Mouse (Mus musculus) ovary, adult 18-20 months (tissue): Measurements from ENCODE around the gene Pacrg.

Experiments
- DNase-seq: peaks from one replicate; pipeline ENCODE4 v3.0.0; 2022; ENCODE audit warnings: low spot score, mixed read lengths

The Pacrg gene

DNA sequence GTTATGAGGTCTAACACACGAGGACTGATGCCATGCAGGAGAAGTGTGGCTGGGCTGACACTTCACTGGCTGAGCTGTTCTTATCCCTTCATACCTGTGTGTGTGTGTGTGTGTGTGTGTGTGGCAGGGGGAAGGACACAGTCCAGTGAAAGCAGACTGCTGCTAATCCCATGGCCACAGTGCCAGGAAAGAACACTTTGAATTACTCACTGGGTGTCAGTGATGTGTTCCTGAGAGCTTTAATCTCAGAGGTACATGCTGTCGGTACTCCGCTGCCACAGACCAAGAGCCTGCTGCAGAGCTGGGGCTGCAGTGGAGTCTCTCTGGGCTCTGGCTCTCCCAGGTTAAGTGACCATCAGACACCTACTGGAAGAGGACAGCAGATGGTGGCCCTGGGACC is 290.3 kb downstream of the Pacrg start:
- no peak for DNase-seq

DNA sequence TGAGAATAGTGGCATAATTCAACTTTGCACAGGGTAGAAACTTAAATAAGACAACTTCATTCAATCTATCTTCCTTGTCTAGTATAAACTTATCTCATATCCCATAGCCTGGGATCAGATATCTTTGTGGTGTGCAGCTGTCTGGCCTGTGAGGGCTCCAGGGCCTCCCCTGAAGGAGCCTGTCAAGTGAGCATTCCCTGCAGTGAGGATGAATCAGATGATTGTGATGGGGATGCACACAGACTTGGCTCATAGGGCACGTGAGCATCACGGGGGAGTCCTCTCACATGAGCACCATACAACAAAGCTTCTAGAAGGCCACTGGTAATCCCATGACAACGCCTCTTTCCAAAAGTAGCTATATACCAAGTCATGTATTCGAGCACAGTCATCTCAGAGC is 291.1 kb downstream of the Pacrg start:
- DNase-seq: no peak

DNA sequence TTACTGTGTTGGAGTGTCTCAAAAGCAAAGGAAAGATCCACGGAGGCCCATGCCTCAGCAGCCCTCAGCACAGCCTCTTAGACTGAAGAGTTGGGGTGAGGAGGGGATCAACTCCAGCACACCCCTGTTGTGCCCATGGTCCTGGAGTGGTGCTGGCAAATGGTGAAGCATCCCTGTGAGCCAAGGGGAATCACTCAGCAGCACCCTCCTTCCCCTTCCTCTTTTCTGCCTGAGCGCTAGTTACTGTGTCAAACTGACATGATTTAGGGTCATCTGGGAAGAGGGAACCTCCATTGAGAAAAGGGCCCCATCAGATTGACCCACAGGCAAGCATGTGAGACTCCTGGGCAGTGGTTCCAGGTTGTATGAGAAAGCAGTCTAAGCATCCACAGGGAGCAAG is 299.3 kb downstream of the Pacrg start:
- no peak for DNase-seq

DNA sequence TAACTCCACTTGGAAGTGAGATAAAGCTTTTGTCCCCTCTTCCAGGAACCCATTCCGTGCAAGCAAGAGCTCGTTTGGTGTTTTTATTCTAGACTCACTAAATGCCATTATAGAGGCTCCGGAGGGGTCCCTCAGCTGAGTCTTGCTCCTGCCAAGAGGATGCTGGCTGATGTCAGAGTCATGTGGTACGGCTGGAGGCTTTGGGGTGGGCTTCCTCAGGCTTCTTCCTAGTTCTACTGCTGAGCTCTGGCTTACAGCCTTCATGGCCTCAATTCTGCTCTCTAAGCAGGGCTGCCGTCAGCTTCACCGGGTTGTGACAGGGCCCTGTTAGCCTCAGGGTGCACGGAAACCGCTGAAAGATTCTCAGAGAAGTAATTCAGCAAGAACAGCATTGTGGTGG is 305.9 kb downstream of the Pacrg start:
- DNase-seq: no peak

DNA sequence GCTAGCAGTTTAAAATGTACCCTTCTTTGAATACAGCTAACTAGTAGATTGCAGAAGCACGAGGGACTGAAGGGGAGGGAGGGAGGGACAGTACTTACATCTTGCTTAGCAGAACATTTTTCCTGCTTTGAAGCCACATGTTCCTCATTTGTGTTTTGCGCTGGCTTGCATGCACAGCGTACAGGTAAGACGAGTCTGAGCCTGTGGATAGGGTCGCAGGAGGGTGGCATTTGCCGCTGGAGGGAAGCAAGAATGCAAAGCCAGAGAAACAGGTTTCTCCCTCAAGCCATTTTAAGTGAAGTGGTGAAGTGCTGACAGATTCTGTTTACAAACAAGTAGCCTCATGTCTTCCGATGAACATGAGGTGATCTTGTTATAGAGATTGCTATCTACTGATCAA is 306.6 kb downstream of the Pacrg start:
- DNase-seq: no peak

DNA sequence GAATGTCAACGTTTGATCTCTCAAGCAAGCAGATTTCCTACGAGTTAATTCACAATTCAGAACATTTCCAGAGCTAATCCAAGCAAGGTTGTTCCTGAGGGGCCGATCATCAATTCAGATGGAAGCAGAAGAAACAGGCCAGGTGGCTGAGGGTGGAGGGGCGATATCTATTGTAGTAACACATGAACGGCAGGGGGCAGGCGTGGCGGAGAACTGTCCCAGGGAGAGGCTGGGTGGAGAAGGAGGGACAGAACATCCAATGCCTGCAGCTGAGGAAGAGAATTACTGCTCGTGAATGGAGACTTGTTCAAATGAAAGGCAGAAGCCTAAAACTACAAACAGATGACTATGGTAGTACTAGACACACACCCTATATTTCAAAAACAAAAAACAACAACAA is 309.1 kb downstream of the Pacrg start:
- DNase-seq: no peak

DNA sequence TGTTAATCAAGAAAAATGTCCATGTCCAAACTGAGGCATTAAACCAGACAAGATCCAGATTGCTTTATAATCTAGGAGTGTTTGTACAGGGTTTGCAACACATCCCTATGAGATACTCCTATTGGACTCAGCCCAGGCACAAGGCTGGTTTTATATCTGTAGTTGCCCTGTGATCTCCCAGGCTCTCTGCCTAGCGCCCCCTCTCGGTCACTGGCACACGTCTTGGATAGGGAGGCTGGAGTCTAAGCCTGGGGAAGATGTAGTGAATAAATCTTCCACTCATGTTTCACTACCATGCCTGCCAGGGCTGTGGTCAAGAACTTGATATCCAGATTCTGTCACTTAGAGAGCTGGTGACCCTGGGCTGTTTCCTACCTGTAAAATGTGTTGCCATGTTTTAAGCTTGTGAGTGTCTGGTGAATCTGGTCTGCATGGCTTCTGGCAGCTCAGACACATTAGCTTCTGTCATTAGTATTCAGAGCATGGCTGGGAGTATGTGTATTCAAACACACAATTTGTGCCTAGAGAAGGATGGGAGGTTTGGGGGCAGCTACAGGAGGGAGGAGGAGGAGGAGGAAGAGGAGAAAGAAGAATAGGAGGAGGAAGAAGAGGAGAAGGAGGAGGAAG is 310.7 kb downstream of the Pacrg start:
- no peak for DNase-seq

DNA sequence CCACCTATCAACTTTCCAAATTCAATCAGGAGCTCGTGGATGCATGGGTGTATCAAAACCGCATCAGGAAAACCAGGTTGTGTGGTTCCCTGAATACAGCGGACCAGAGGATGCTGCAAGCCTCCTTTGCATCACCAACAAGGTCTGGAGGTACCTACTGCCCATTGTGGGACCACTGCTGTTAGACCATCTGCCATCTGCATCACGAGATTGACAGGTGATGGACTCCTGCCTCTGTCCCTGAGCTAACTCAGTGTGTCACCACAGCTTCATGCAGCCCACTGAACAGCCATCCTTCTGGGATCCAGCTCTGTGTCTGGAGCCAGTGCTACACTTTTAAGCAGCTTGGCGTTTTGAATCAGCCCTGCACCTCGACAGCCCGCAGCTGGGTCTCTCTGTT is 318.8 kb downstream of the Pacrg start:
- DNase-seq: no peak

DNA sequence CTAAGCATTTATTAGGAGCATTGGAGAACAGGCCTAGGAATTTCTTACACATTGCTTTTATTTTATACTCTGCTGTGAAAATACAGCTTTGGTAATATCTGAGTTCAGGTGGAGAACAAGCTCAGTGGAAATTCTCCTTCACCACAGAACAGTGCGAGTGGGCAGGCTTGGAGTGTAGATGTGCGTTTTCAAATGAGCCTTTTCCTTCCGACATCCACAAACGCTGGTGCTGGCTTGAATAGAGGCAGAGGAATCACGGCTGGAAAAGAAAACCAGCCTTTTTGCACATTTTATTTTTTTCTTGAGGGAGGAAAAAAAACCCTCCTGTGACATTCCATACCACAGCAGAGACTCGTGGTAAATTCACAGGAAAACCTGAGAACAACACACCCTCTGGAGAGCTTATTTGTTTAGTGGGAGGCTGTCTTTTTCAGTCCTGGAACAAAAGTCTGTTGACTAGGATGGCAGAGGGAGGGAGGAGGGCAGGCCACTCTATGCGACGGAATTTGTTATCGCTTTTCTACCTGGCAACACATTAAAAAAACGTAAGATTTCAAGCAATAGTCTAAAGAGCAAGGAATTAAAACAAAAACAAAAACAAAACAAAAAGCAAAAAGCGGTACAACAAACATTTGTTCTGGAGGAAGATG is 320.5 kb downstream of the Pacrg start:
- DNase-seq: no peak

DNA sequence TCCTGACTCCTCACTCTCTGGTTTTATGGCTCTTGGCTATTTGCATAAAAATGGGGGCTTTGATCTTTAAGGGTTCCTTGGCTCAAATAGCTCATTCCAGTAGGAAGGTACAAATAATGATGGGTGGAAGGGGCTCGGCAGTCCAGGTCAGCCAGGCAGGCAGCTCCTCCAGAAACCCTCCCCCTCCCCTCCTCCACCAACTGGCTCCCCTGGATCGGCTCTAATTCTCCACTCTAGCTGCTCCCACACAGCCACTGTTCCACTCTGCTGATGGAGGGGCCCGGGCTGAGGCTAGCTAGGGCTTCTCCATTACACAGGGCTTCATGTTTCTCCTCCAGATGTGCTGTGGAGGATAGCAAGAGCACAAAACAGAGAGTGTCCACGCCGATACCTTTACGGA is 325.3 kb downstream of the Pacrg start:
- no peak for DNase-seq

DNA sequence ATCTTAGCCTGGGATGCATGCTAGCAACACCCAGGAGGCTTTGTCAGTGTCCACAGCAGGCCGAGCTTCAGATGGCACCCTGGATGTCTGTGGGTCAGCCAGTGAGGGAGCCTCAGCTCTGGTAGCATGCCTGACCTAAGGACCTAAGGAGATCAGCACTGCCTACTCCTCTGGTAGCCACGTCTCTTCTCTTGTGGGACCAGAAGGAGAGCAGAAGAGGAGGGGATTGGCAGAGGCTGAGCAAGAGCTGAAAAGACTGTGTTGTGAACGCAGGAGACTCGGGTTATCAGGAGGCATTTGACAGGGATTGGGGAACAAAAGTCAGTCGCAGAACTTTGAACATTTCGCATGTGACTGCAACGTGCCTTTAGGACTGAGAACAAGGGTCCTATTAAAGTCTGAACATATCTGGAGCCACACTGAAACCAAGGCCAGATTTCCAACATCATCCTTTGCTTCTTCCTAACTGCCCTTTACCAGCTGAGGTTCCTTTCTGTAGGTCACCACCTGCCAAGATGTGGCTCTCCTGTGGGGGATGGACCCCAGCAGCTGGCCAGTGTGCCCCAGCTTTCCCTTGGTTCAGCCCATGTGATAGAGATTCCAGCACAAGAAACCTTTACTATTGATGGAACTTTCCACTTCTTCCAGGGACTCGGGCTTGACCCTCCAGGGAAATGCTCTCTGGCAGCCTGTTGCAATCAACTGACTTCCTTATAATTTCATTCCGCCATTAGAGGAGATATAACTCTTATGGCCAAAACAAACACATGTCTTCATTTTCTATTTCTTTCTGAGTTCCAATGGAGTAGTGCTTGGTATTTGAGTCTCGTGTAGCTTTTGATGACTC is 329.0 kb downstream of the Pacrg start:
- no peak for DNase-seq

DNA sequence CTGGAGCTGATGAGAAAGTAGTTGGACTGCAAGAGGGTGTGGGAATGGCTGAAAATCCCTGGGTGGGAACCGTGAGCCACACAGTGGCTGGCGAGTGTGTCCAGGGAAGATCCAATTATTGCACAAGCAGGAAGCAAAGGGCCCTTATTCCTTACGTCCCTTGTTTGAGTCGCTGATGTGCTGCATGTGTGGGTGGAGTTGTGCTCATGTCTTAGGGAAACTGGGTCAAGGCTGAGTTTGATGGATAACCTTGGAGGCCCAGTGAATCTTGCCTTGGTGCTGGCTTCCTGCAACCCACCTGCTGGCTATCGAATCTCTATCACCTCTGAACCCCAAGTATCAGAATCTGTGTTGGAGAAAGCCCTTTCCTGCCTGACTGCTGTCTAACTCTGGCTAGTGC is 329.6 kb downstream of the Pacrg start:
- no peak for DNase-seq

DNA sequence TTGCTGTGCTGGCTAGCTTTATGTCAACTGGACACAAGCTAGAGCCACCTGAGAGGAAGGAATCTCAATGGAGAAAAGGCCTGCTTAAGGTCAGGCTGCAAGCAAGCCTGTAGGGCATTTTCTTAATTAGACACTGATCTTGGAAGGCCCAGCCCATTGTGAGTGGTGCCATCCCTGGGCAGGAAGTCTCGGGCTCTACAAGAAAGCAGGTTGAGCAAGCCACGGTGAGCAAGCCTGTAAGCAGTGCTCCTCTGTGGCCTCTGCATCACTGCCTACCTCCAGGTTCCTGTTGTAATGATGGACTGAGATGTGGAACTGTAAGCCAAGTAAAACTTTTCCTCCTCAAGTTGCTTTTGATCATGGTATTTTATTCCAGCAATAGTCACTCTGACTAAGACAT is 332.0 kb downstream of the Pacrg start:
- no peak for DNase-seq

DNA sequence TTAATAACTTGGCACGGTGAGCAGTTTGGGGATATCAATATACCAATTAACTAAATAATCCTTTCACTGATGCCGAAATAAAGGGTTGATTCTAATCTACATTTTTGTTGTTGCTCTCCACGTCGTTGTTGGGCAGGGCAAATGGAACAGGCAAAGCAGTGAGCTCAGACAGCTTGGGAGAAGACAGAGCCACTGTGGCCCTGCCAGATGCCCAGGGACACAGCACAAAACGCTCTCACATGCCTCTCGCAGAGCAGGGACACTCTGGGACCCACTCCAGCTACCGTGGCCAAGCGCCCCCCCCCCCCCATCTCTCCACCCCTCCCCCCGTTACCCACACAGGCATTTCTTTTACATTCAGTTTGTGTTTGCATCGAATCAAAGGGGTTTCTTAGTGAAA is 332.6 kb downstream of the Pacrg start:
- no peak for DNase-seq

DNA sequence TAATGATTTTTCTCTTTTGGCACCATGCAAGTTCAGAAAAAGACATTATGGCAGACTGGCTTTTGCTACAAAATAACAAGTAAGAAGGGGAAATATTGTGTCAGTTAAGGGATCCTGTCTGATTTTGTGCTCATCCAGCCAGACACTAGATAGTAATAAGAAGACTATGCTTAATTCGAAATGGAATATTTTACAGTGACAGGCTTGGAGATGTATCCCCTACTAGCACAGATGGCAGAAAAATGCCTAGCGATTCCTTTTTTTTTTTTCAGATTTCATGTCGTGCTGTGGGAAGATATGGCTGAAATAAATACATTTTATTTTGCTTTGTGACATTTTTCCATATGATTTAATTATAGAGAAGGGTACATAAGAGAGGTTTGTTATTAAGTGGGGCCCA is 333.2 kb downstream of the Pacrg start:
- no peak for DNase-seq

DNA sequence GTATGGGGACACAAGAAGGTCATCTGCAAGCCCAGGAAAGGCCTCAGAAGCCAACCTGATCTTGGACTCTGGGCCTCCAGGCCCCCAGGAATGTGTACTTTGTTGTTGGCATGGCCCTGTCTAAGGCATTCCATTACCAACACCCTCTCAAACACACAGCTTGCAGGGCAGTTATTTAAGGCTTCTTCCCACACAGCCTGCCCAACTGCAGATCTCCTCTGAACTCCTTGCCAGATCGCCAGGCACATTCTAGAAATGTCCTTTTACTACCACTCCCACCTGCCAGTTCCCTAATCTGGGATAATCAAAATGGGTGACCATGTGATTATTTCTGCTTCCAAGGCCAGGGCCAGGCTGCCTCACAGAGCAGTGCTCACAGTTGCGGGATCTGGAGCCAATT is 338.7 kb downstream of the Pacrg start:
- DNase-seq: no peak

DNA sequence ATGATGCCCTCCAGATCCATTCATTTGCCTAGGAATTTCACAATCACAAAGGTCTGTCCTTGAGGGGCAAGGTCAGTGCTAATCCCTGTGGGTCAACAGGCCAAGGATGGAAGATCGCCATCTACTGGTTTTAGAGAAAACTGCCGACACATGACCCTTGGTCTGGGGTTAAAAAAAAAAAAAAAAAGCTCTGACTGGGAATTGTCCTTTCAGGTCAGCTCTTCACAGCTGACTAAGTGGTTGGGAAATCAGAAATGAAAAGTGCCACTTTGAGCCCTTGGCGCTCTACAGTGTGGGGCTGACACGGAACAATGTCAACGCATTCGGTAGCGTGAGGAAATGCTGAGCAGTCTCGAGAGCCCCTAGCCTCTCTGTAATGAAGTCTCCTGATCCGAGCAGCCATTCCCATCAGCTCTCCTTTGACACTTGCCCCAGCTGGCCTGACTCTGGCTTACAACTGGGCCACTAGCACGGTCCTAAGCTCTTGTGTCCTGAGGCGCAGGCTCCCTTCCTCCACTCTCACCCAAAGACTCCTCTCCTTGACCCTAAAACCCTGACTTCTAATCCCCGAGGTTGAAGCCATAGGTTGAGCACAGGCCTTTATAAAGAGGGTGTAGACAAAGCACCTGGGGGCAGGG is 339.2 kb downstream of the Pacrg start:
- DNase-seq: no peak

DNA sequence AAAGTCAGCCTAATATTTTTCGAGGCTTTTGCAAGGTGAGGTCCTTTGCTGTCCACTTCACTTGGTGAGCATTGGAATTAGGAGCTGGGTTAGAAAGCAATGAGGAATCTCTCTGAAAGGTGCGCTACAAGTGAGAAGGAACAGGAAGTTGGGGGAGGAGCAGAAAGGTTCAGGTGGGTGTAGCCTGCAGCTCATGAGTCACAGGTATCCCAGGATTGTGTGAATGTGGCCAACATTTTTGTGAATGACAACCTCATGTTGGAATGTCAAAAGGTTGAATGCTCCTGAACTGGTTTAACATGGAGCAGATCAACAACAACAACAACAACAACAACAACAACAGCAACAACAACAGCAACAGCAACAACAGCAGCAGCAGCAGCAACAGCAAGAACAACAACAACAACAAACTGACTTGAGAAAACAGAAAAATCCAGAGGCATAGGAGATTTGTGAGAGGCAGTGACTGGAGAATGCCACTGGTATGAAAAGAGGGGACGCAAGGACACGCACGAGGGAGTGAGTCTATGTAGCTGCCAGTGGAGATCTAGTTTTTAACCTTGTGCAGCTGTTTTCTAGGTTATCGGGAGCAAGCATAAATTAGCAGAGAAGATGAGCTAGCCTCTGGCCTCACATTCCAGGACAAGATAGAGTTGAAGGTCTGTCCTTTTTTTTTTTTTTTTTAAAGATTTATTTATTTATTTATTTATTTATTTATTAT is 341.0 kb downstream of the Pacrg start:
- no peak for DNase-seq

DNA sequence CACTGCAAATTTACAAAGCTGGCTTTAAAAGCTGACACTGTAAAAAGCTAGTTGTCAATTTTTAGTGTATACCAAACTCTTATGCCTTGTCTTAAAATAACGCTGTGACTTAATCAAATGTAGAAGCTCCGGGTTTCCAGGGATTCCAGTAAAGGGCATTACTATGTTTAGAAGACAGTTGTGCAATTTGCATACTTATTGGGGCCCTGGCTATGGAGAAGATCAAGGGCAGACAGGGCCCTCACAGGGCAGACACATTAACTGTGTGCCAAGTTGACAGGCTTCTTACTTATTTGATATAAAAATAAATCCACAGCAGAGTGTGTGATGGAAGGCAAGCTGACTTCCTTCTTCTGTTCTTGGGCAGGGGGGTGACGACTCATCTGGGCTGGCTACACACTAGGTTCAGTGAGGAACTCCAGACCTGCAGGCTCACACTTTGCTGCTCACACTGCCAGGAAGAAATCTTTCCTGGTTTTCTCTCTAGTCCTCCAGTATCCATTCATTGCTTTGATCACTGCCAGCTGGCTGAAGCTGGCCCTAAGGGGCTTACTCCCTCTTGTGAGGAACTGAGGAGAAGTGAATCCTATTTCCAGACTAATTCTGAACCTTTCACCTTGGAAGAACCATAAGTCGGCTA is 342.2 kb downstream of the Pacrg start:
- DNase-seq: no peak

DNA sequence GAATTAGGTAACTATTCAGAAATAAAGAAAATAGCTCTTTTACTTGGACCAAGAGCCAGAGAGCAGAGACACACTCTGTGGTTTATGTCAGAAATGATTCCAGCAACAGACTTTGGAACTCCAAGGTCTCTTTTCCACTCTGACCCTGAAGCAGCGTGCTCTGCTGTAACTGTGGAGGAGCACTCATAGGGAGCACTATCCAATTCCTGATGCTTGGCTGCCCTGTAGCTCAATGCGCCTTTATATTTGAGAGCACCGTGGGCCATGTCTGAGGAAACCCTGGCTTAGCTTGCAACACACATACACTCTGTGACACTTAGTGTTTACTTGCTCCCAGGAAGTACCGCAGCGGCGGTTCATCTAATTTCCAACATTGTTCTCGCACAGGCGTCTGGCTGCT is 344.0 kb downstream of the Pacrg start:
- no peak for DNase-seq

DNA sequence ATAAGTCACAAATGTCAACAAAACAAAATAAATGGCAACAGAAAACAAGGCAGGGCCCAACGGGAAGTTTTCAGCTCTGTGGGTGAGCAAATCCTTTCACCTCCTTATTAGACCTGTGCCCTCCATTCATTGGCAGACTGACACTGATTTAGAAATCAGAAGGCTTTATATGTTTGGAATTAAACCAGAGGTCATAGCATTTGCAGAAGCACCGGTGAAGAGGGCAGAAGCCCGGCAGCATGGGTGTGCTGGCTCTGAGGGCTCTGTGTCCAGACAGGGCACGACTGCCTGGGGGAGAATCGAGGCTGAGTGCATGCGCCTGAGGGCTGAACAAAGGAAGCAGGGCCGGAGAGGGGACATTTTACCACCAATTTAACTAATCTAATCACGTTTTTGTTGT is 344.5 kb downstream of the Pacrg start:
- DNase-seq: no peak

DNA sequence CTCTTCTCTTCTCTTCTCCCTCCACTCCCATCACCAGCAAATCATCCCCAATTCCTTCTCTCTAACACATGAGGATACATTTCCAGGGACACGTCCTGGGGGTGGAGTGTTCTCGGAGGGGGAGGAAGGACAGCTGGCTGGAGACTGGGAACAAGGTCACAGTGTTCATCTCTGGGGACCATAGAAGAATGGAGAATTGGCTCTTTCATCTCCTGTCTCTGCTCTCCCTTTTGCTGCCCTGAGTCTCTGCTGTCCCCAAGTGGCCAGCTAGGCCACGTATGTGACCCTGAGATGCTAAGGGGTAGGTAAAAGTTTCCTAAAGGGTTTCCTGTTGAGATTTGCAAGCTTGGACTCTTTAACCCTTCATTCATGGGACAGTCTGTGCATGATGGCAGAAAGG is 347.0 kb downstream of the Pacrg start:
- DNase-seq: no peak
